In the genomic region with DNA sequence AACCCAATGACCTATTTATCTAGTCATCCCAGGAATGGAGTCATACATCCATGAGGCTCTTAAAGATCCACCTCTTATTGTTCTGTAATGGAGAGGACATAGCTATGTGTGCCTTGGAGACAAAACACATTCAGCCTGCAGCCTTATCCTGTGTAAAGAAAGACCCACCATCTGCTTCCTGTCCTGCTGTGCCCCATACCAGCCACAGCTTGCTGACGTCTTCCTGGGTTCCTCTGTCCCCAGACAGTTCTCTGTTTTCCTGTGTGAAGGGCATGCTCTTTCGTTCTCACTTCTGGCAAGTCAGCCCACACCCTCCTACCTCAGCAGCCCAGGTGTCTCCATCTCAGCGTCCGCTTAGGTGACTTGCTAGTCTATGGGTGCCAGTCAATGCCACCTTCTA, we compare ENCODE assay signal across 13 mouse cellular contexts. TPM values are rescaled to one million over a fixed set of nuclear protein-coding genes. Genes with fewer than 3 reads are reported as not detected.
DNase-seq lines count a peak whose midpoint lies in the region; ATAC-seq lines count a peak whose summit lies in the region.
"Had no signal": no experiment of that assay in that cellular context is flagged by ENCODE, and none has a peak within 500 bp of the region (broad histone marks: within the 10 kb centered on the region; RNA-seq: fewer than 3 reads in every experiment).

No protein-coding gene starts in this region.

- H3K36me3 ChIP-seq in embryonic facial prominence, embryonic 10.5 days (replicated peaks) = no peaks in the 10 kb centered on the region
- H3K36me3 ChIP-seq in forebrain, embryonic 14.5 days (ENCODE audit: control insufficient read depth, insufficient read depth, low read length) = no peaks in the 10 kb centered on the region

- WGBS in embryonic facial prominence, embryonic 10.5 days = 69% methylated on average over 4 of the region's 4 CpGs
- 72% methylated on average over 4 of the region's 4 CpGs for WGBS in forebrain, embryonic 14.5 days

- no peak overlapping the region for H3K4me2 ChIP-seq in forebrain, embryonic 14.5 days (ENCODE audit: low read length)
- H3K4me2 ChIP-seq: midbrain, embryonic 11.5 days had no signal

- H3K27me3 ChIP-seq in embryonic facial prominence, embryonic 10.5 days (replicated peaks; ENCODE audit: low read depth, poor library complexity, severe bottlenecking) = peaks cover 25% of the 10 kb centered on the region
- no peaks in the 10 kb centered on the region for H3K27me3 ChIP-seq in forebrain, embryonic 14.5 days (replicated peaks; ENCODE audit: control insufficient read depth, insufficient read depth, low read length)

- no peaks in the 10 kb centered on the region for H3K9me3 ChIP-seq in embryonic facial prominence, embryonic 10.5 days
- H3K9me3 ChIP-seq in forebrain, embryonic 14.5 days (replicated peaks; ENCODE audit: control insufficient read depth, low read length) = no peaks in the 10 kb centered on the region

- peak; percentile 22 for DNase-seq in heart, adult 8-10 months (ENCODE audit: low spot score)
- no peak for DNase-seq in heart, postnatal 4 days
- peak; percentile 62 for DNase-seq in A20 (ENCODE audit: low read depth, low spot score)
- no peak for DNase-seq in embryonic facial prominence, embryonic 10.5 days (ENCODE audit: low spot score)
- DNase-seq in forebrain, embryonic 14.5 days (ENCODE audit: low spot score) = no peak
- DNase-seq in gastrocnemius, adult 8-10 months (ENCODE audit: low spot score in 2 of 2) = no peak
- no peak for DNase-seq in neural tube, embryonic 10.5 days (ENCODE audit: extremely low spot score, low spot score)
- DNase-seq: adrenal gland, adult 2 months had no signal

- peaks cover 42% of the 10 kb centered on the region for H3K4me1 ChIP-seq in embryonic facial prominence, embryonic 10.5 days
- peaks cover 2% of the 10 kb centered on the region; the same call in 1 of the 2 replicates for H3K4me1 ChIP-seq in forebrain, embryonic 14.5 days (ENCODE audit: control insufficient read depth, insufficient read depth, low read length)

- no peak overlapping the region for H3K9ac ChIP-seq in forebrain, embryonic 14.5 days (ENCODE audit: low read length)

- H3K27ac ChIP-seq in embryonic facial prominence, embryonic 10.5 days (replicated peaks) = peak overlapping the region; percentile 15; the same call in 1 of the 2 replicates
- no peak overlapping the region for H3K27ac ChIP-seq in forebrain, embryonic 14.5 days (ENCODE audit: low read depth, low read length)

- peak; percentile 63 for ATAC-seq in monocyte, adult 5-6 weeks (replicated peaks; ENCODE audit: insufficient number of reproducible peaks, low FRiP score, low TSS enrichment, poor library complexity, severe bottlenecking)
- no peak for ATAC-seq in forebrain, embryonic 14.5 days

- no peak overlapping the region for H3K4me3 ChIP-seq in embryonic facial prominence, embryonic 10.5 days
- H3K4me3 ChIP-seq in forebrain, embryonic 14.5 days (ENCODE audit: low read depth, low read length) = no peak overlapping the region

RNA-seq across cellular contexts. Expression of a gene that starts 15.9 kb away (rescaled TPM):
- 10 to 100 TPM in 2 of 4 experiments, 1 to 10 TPM in 2; 7.9 to 10.7 (median 9.4) TPM for total RNA-seq in heart, adult 8-10 months (2022)
- total RNA-seq in heart, postnatal 4 days (2021) = 10 to 100 TPM; 21.6 to 26.6 TPM
- 15.6 and 16.8 TPM in 2 replicates for polyA plus RNA-seq in embryonic facial prominence, embryonic 10.5 days (2016; fragmentation: Nextera tagmentation; extraction: Ambion mirVana)
- total RNA-seq in monocyte, adult 5-6 weeks (2017) = 11.4 to 26.8 TPM (median 12.9 TPM) in 3 replicates
- 3.9 and 5.2 TPM in 2 replicates for polyA plus RNA-seq in forebrain, embryonic 14.5 days (2014; fragmentation: Nextera tagmentation; extraction: Ambion mirVana)
- 1 to 10 TPM; 1.8 to 3.3 (median 2.5) TPM for total RNA-seq in gastrocnemius, adult 8-10 months (2022)

RNA-seq across cellular contexts. Expression of a gene that starts 41.9 kb away (rescaled TPM):
- total RNA-seq in heart, adult 8-10 months (2022) = not detected
- total RNA-seq in heart, postnatal 4 days (2021) = not detected
- 0.07 TPM in 1 of 2 replicates, not detected in the other for polyA plus RNA-seq in embryonic facial prominence, embryonic 10.5 days (2016; fragmentation: Nextera tagmentation; extraction: Ambion mirVana)
- total RNA-seq in monocyte, adult 5-6 weeks (2017) = not detected in 3 replicates
- not detected in 2 replicates for polyA plus RNA-seq in forebrain, embryonic 14.5 days (2014; fragmentation: Nextera tagmentation; extraction: Ambion mirVana)
- not detected for total RNA-seq in gastrocnemius, adult 8-10 months (2022)
- total RNA-seq: adrenal gland, adult 2 months; layer of hippocampus, postnatal 14 days had no signal
- polyA plus RNA-seq: adrenal gland, adult 2 months; cortical plate, adult 2 months; hindbrain, embryonic 11.5 days; midbrain, embryonic 11.5 days had no signal

Comparison
In these comparisons a context has a peak if more than half of its experiments do, and no peak if none do; other contexts are left out.
1. DNase-seq: peak in heart, adult 8-10 months (single experiment) and A20 (single experiment); none in heart, postnatal 4 days (single experiment), embryonic facial prominence, embryonic 10.5 days (single experiment), forebrain, embryonic 14.5 days (single experiment), gastrocnemius, adult 8-10 months (0 of 2) and neural tube, embryonic 10.5 days (single experiment).